Mouse (Mus musculus): Measurements from ENCODE around the gene Kirrel.

Kirrel gene

DNA sequence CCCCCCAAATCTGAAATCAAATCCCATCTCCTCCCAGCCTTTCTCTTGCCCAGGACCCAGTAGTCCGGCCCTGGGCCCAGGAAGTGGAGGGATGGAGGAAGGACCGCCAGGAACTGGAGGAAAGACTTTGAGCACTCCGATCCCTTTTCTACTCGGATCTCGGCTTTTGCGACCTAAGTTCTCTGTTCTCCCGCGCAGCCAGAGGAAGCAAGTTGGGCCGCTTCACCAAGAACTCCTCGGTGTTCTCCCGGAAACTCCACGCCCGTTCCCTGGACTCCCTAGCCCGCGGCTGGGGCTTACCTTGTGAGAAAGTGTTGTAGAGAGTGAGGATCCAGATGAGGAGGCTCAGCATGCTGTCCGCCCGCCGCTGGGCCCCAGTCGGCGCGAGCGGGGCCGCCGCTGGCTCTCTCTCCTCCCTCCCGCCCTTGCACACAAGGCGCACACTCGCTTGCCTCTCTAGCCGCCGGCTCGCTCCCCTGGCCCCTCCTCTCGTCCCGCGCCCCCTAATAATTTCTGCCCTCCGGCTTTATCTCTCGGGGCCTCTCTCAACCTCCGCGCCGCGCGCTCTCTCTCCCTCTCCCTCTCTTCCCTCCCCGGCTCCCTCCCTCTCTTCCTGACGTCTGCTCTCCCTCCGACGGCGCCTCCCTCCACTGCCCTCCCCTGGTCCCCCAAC, at the start of gene Kirrel:
Gene Kirrel, minus strand, starts transcription at position 652 of the 673 bp plus-strand sequence.
- peak; percentile 68 for DNase-seq (ENCODE audit: low spot score)

DNA sequence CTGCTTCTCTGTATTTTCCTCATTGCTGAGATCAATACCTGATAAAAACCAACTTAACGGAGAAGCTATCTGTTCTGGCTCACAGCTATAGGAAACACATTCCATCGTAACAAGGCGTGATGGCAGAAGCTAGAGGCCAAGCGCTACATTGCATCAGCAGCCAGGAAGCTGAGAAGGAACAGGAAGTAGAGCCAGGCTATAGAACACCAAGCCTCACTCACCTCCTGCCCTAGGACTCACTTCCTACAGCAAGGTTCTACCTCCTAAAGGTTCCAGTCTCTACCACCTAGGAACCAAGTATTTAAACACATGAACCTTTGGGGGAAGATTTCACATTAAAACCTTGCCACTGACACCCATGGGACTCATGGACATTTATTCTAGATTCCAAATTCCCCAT, 49.1 kb upstream of the Kirrel start:
- no peak for DNase-seq (ENCODE audit: low spot score)

GRCm38 (mm10) chr3:87222346-87222745, 47.8 kb upstream of the Kirrel start:
- no peak for DNase-seq (ENCODE audit: low spot score)

GRCm38 (mm10) chr3:87215176-87215575, 40.6 kb upstream of the Kirrel start:
- DNase-seq (ENCODE audit: low spot score) = no peak

DNA sequence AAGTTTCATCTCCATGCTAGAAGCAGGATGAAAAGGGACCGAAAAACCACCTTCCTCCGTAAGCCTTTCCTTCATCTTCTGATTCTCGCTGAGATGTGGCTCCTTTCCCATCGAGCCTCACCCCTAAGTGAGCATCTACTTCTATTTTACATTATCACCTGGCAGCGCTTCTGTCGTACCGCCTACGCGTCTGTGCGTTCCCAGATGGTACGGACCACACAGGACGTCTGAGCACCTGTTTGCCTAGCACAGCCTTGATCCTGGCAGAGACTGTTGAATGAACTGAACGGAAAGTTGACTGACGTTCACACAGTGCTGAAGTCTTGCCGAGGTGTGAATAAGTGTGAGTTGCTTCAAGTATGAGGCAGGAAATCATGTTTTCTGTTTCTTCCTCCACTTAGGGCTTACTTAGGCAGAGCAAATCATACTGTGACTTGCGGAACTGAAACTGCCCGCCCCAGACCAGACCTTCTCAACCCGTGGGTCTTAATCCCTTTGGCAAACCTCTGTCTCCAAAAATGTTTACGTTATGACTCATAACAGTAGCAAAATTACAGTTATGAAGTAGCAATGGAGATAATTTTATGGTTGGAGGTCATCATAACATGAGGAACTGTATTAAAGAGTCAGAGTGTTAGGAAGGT, 39.8 kb upstream of the Kirrel start:
- no peak for DNase-seq (ENCODE audit: low spot score)

- DNase-seq (ENCODE audit: low spot score) = no peak
Measured at GRCm38 (mm10) chr3:87206336-87207075, 32.0 kb upstream of the Kirrel start.

DNA sequence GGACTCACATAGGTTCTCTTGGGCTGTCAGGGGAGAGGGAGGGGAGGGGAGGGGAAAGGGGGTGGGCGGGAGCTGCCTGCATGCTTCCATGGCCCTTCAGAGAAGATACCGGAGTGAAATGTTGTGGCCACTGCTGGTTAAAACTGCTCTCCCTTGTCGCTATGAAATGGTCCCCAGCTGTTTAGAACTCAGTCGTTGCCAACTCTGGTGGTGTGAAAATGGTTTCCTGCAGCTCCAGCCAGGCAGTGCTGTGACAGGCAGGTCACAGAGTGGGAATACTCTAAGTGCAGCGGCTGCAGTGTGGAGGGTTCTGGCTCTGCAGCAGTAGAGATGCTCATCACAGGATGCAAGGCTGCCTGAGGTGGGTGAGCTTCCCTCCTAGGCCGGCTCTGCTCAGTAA, 22.1 kb upstream of the Kirrel start:
- DNase-seq (ENCODE audit: low spot score) = no peak

DNA sequence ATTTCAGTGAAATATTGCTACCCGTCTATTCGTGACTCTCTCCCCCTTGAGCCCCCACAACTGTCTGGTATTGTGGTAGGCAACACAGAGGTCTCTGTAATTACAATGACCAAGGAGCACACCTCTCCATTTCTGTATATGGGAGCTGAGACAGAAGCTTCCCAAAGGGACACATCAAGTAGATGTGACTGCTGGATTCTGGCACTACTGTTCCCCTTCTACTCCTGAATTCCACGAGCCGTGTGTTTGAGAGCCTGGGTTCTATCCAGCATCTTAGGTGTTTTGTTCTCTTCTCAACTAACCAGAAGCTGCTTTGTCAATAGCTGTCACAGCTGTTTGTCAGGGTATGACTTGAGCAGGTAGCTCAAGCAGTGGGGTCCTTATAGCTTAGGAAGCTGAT, 20.5 kb upstream of the Kirrel start:
- no peak for DNase-seq (ENCODE audit: low spot score)

DNA sequence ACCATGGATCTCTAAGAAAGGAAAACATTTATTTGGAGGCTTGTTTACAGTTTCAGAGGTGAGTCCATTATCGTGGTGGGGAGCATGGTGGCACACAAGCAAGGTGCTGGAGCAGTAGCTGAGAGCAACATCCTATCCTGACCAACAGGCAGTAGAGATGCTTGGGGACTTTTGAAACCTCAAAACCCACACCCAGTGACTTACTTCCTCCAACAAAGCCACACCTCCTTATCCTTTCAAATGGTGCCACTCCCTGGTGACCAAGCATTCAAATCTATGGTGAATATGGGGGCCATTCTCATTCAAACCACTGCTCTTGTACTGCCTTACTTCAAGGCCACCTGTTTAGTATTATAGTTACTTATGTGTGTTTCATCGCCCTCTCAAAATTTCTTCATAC, 20.0 kb upstream of the Kirrel start:
- DNase-seq (ENCODE audit: low spot score) = no peak

DNA sequence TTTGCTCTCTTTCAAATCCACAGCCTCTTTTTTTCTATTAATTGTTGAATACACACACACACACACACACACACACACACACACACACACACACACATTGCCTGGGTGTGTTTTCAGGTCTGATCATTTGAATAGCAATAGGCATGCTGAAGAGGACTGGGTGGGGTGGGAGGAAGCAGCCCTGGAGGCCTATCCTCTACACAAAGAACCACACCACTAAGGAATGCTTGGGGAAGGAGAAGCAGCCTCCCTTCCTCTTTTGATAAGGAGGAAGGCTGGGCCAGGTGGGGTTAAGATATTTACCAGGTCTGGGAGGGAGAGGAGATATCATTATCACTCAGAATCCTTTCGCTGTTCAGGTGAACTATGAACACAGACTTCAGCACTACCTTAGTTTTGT, 19.2 kb upstream of the Kirrel start:
- no peak for DNase-seq (ENCODE audit: low spot score)

DNA sequence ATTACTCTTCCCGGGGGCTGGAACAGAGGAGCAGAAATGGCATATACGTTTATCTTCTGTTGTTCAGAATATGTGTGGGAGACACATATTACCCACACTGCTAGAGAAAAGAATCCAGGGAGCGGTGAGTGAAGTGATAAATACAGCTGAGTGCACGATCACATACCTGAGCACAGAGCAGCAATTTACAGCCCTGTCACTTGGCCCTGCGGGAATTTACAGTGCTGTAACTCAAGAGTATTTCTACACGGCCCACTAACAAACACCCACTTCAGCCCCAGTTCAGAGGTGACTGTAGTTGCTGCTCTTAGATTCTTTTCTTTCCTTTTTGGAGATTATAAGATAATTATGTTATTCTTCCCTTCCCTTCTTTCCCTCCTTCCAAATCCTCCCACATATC, 18.8 kb upstream of the Kirrel start:
- no peak for DNase-seq (ENCODE audit: low spot score)

- no peak for DNase-seq (ENCODE audit: low spot score)
Measured at GRCm38 (mm10) chr3:87176687-87177086, 2.1 kb upstream of the Kirrel start.

DNA sequence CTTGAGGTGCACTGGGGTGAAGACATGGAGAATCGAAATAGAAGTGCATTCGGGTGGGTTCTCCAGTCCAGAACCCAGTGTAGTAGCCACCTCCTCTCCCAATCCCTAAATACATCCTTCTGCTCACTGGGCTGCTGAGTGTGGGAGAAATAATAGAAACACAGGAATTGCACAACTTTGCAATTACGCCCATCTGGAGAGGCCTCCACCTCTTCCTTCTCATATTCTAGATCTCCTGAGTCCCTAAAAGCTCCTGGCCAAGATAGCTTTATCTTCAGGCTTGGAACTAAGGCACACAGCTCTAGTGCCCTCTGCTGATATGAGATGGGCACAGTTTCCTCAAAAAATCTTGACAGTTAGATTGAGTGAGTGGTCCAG, 880 bp upstream of the Kirrel start:
- DNase-seq (ENCODE audit: low spot score) = no peak

GRCm38 (mm10) chr3:87174769-87175437, 356 bp upstream of the Kirrel start:
- no peak for DNase-seq (ENCODE audit: low spot score)

- DNase-seq (ENCODE audit: low spot score) = no peak
Measured at GRCm38 (mm10) chr3:87173486-87174085, 961 bp downstream of the Kirrel start.

DNA sequence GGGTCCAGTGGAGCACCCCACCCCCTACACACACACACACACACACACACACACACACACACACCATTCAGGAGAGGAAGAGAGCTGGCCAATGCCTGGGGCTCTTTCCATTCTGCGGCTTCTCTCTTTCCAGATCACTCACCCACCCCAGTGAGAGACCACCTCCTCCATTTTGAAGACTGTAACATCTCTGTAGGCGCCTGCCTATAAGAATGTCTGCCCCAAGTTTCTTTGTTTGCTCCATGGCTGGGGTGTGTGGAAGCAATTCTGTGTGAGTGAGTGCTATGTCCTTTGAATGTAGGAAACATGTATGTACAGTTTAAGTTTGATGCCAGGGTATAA, 1.5 kb downstream of the Kirrel start:
- DNase-seq (ENCODE audit: low spot score) = no peak

- DNase-seq (ENCODE audit: low spot score) = no peak
Measured at GRCm38 (mm10) chr3:87172351-87173102, 2.0 kb downstream of the Kirrel start.

DNA sequence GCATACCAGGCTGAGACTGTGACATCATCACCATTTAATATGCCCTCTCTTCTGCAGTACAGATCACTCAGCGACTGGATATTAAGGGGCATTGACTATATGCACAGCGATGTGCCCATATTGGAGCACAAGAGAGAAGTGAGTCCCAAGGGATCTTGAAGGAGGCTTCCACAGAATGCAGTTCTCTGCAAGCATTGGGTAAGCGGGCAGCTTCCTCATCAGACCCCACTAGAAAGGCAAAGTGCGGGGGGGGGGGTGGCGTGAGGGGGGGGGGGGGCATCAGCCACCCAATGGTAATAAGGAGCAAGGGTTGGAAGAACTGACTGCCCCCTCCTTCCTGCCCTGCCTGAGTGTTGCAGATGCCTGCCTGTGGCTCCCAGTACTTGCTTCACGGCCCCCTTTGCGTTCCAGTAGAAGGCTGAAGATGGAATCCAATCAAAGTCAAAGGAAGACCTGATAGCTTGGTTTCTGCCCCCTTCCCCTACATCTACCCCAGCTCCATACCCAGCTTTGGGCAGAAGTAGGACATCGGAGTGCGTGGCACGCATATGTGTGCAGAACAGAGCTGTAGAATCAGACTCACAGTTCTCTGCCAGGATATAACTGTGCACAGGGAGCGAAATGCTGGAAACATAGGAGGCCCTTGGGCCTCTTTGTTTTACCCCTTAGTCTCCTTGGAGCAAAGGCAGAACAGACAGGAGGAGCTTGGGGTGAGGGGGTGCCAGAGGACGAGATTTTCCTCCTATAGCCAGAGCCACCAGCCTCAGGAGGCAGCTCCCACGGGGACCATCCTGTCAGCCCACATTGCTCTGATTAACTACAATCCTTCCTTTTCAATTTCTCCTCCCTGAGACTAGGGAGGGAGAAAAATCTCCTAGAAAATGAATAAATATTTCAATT, 3.1 kb downstream of the Kirrel start:
- no peak for DNase-seq (ENCODE audit: low spot score)

- no peak for DNase-seq (ENCODE audit: low spot score)
Measured at GRCm38 (mm10) chr3:87169402-87170015, 5.0 kb downstream of the Kirrel start.

DNA sequence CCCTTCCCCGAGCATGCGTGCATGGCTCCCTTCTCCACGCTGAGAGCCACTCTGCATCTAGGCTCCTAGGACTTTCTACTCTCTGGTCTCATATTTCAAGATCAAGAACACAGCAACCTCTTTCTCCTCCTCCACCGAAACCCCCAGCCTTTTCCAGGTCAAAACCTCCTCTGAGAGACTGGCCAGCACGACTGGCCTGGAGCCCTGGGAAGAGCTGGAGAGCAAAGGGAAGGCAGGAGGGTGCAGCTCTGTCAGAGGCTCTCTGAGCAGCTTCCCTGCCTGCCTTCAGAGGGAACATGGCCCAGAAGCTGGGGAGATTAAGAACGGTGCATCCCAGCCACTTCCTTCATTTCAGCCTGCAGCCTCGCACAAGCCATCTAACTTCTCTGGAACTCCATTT, 5.8 kb downstream of the Kirrel start:
- DNase-seq (ENCODE audit: low spot score) = no peak
